Mouse (Mus musculus) cortical plate, adult 2 months (tissue): Measurements from ENCODE around the gene Msh3.

Experiments
- CTCF ChIP-seq: fragments of 200-500 bp; IDR thresholded peaks from 2 replicates; pipeline ENCODE4 v1.5.1; 2011; ENCODE audit warnings: mild to moderate bottlenecking, control low read depth, low read length; ENCODE audit not compliant: insufficient read depth; ENCODE audit errors: extremely low read depth
- POLR2A ChIP-seq: fragments of 200-500 bp; IDR thresholded peaks from 2 replicates; pipeline ENCODE4 v1.6.1; 2011; ENCODE audit warnings: mild to moderate bottlenecking, low read length, control low read depth; ENCODE audit not compliant: insufficient read depth; ENCODE audit errors: extremely low read depth

GRCm38 (mm10) chr13:92255480-92255879 is 99.3 kb downstream of the Msh3 start:
- TF ChIP-seq CTCF (no peak), POLR2A (no peak)
